Mouse (Mus musculus) brain, embryonic 14.5 days (tissue): ENCODE measurements around the gene Dmap1.

Experiments used
- CTCF ChIP-seq: fragments of 200-500 bp; IDR thresholded peaks from 2 replicates; pipeline ENCODE4 v1.5.1; 2012; ENCODE audit warnings: inconsistent platforms, mild to moderate bottlenecking, moderate library complexity, borderline replicate concordance; ENCODE audit not compliant: insufficient read depth, insufficient read length; ENCODE audit errors: extremely low read depth
- POLR2A ChIP-seq: fragments of 200-500 bp; IDR thresholded peaks from 2 replicates; pipeline ENCODE4 v1.6.1; 2012; ENCODE audit warnings: mild to moderate bottlenecking, inconsistent platforms, borderline replicate concordance; ENCODE audit not compliant: poor library complexity, insufficient read depth, insufficient read length, severe bottlenecking; ENCODE audit errors: extremely low read depth

DNA sequence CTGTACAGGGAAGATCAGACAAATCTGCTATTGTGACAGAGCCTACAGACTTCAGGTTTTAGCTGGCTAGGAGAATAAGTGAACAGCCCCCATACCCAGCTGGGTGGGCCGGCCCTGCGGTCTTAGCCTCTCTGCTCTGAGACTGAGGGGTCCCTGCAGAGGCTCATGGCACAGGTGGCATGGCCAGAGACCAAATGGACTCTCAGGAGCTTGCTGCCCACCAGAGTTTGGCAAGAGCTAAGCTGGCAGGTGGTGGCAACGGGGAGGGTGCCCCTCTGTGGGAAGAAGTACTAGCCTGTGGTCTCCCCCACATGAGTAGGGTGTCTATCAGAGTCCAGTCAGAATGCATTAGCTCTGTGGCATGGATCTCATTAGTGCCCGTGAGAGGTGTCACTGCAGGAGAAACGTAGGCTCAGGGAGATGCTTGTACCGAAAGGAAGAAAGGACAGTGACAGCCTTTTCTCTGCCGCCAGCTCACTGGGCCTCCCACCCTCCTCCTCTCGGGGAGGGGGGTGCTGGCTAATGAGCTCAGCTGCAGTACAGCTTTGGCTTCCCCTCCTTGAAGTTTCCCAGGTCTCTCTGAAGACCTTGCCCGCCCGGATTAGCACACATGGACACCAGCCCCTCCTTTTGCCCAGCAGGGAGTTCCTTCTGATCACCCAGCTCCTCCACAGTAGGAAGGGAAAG, 27.9 kb downstream of the Dmap1 start:
- TF ChIP-seq POLR2A (no peak), CTCF (no peak)
